Mouse (Mus musculus): ENCODE data around the gene Tsc1.

Tsc1 gene

GRCm38 (mm10) chr2:28730676-28731075 lies 89.6 kb downstream of the Tsc1 start:
- no peak for DNase-seq (ENCODE audit: low read depth, low spot score)

DNA sequence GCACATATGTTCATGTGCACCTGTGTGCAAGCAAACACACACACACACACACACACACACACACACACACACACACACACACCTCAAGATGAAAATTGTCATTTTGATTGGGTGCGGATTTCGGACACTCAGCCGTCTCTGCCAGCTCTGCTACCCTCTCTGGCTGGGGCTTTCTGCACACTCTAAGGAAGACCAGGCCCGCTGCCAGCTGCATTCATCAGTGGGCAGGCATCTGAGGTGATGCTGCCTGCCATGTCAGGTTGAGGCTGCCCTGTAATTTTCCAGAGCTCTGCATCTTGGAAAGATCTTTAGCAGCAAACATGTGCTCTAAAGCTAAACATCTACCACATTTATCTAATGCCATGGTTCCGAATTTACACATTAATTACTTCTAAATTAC lies 96.1 kb downstream of the Tsc1 start:
- DNase-seq (ENCODE audit: low read depth, low spot score): no peak

- DNase-seq (ENCODE audit: low read depth, low spot score): no peak
Measured at GRCm38 (mm10) chr2:28740159-28740558, 99.1 kb downstream of the Tsc1 start.
